14 mouse cellular contexts compared by ENCODE assay signal in genomic region chr10:16937705-16938104, GRCm38 (mm10).
"Had no signal": no experiment of that assay in that cellular context is flagged by ENCODE, and none has a peak within 500 bp of the region (broad histone marks: within the 10 kb centered on the region; RNA-seq: fewer than 3 reads in every experiment).

No protein-coding gene starts in this region.

- H3K4me1 ChIP-seq: limb, embryonic 10.5 days; liver, embryonic 15.5 days; neural tube, embryonic 15.5 days had no signal

- DNase-seq: kidney, postnatal 36 days; layer of hippocampus, adult 9-11 months; layer of hippocampus, postnatal 36 days; lung, adult 2 months; lung, postnatal 36 days; midbrain, embryonic 14.5 days; right cerebral cortex, adult 18-20 months; spleen, adult 18-20 months; thymus, adult 18-20 months; thymus, postnatal 25 days had no signal

- H3K4me3 ChIP-seq: limb, embryonic 10.5 days; liver, embryonic 15.5 days; myocyte; neural tube, embryonic 15.5 days had no signal

- H3K27me3 ChIP-seq: liver, embryonic 15.5 days; neural tube, embryonic 15.5 days had no signal

- H3K27ac ChIP-seq: limb, embryonic 10.5 days; liver, embryonic 15.5 days; neural tube, embryonic 15.5 days had no signal
